Mouse (Mus musculus) liver, embryonic 15.5 days (tissue): ENCODE results near the gene Acsbg1. TPM values are rescaled to one million over a fixed set of nuclear protein-coding genes. Genes with fewer than 3 reads are reported as not detected.

ENCODE experiments used
- ATAC-seq: fragments of 200-750 bp; cut with Nextera tagmentation; 2 replicates; pipeline ENCODE4 v1.8.0; 2017; ENCODE audit warnings: moderate number of reproducible peaks, mild to moderate bottlenecking, moderate library complexity; ENCODE audit not compliant: insufficient read depth
- H3K27ac ChIP-seq: fragments of 300-500 bp; sonication (generic); replicated peaks from 2 replicates; pipeline ENCODE4 v1.5.1; 2015; ENCODE audit warnings: mild to moderate bottlenecking, inconsistent platforms
- H3K27me3 ChIP-seq: fragments of 300-500 bp; sonication (generic); 2 replicates; pipeline ENCODE4 v1.6.1; 2015; ENCODE audit warnings: mild to moderate bottlenecking, inconsistent platforms
- H3K36me3 ChIP-seq: fragments of 300-500 bp; sonication (generic); replicated peaks from 2 replicates; pipeline ENCODE4 v1.6.1; 2015; ENCODE audit warnings: moderate library complexity, mild to moderate bottlenecking, inconsistent platforms
- H3K4me1 ChIP-seq: fragments of 300-500 bp; sonication (generic); replicated peaks from 2 replicates; pipeline ENCODE4 v1.6.1; 2015; ENCODE audit warnings: inconsistent platforms
- H3K4me2 ChIP-seq: fragments of 300-500 bp; sonication (generic); 2 replicates; pipeline ENCODE4 v1.6.1; 2015; ENCODE audit warnings: moderate library complexity, mild to moderate bottlenecking, inconsistent platforms
- H3K4me3 ChIP-seq: fragments of 300-500 bp; sonication (generic); replicated peaks from 2 replicates; pipeline ENCODE4 v1.5.1; 2015; ENCODE audit warnings: mild to moderate bottlenecking, inconsistent platforms
- H3K9ac ChIP-seq: fragments of 300-500 bp; sonication (generic); 2 replicates; pipeline ENCODE4 v1.6.1; 2015; ENCODE audit warnings: moderate library complexity, mild to moderate bottlenecking, inconsistent platforms
- H3K9me3 ChIP-seq: fragments of 300-500 bp; sonication (generic); replicated peaks from 2 replicates; pipeline ENCODE4 v1.6.1; 2016; ENCODE audit warnings: inconsistent platforms
- WGBS: fragments of 180-500 bp; shearing (Covaris S2); methylation state at CpG from one replicate; pipeline ENCODE4 v1.1.7; 2015; ENCODE audit warnings: mixed read lengths; ENCODE audit not compliant: insufficient replicate concordance; 5-methylcytosine and 5-hydroxymethylcytosine counted together
- polyA plus RNA-seq: library from polyadenylated mRNA; unstranded; fragments of >200 nt; fragmentation: Nextera tagmentation; extraction: Ambion mirVana; gene quantifications from 2 replicates; pipeline ENCODE4 v1.2.1, GENCODE M21; 2015

The Acsbg1 gene
- polyA plus RNA-seq, 1 experiment from 2014 or later: 0.09 TPM

- H3K9ac ChIP-seq: no peak overlapping the region
- no peak overlapping the region for H3K27ac ChIP-seq
- no peaks in the 10 kb centered on the region for H3K27me3 ChIP-seq
- no peak overlapping the region for H3K4me3 ChIP-seq
- no peaks in the 10 kb centered on the region for H3K36me3 ChIP-seq
- no peak overlapping the region for H3K4me2 ChIP-seq
- H3K9me3 ChIP-seq: no peaks in the 10 kb centered on the region
- 62% methylated on average over 4 of the region's 4 CpGs for WGBS
- ATAC-seq: no peak
- H3K4me1 ChIP-seq: no peaks in the 10 kb centered on the region
These were observed 6.8 kb upstream of the Acsbg1 start for GRCm38 (mm10) chr9:54668455-54668854.

GRCm38 (mm10) chr9:54666116-54666515, 4.4 kb upstream of the Acsbg1 start:
- no peak for ATAC-seq

GRCm38 (mm10) chr9:54664358-54664757, 2.7 kb upstream of the Acsbg1 start:
- H3K27me3 ChIP-seq: no peaks in the 10 kb centered on the region
- ATAC-seq: no peak
- WGBS: 72% methylated on average over 9 of the region's 9 CpGs
- H3K27ac ChIP-seq: no peak overlapping the region
- H3K9ac ChIP-seq: no peak overlapping the region
- no peaks in the 10 kb centered on the region for H3K4me1 ChIP-seq
- H3K4me3 ChIP-seq: no peak overlapping the region
- H3K36me3 ChIP-seq: no peaks in the 10 kb centered on the region
- H3K9me3 ChIP-seq: no peaks in the 10 kb centered on the region
- H3K4me2 ChIP-seq: no peak overlapping the region

More at GRCm38 (mm10) chr9:54666116-54666515, 4.4 kb upstream of the Acsbg1 start:
- H3K4me2 ChIP-seq: no peak overlapping the region
- no peaks in the 10 kb centered on the region for H3K36me3 ChIP-seq
- WGBS: 81% methylated on average over 3 of the region's 3 CpGs
- no peak overlapping the region for H3K9ac ChIP-seq
- no peak overlapping the region for H3K27ac ChIP-seq
- H3K9me3 ChIP-seq: no peaks in the 10 kb centered on the region
- H3K27me3 ChIP-seq: no peaks in the 10 kb centered on the region
- no peak overlapping the region for H3K4me3 ChIP-seq
- H3K4me1 ChIP-seq: no peaks in the 10 kb centered on the region

GRCm38 (mm10) chr9:54658773-54659172, 2.9 kb downstream of the Acsbg1 start:
- H3K9ac ChIP-seq: no peak overlapping the region
- H3K4me2 ChIP-seq: no peak overlapping the region
- H3K4me1 ChIP-seq: no peaks in the 10 kb centered on the region
- ATAC-seq: no peak
- H3K4me3 ChIP-seq: no peak overlapping the region
- no peaks in the 10 kb centered on the region for H3K9me3 ChIP-seq
- no peak overlapping the region for H3K27ac ChIP-seq
- H3K36me3 ChIP-seq: no peaks in the 10 kb centered on the region
- H3K27me3 ChIP-seq: no peaks in the 10 kb centered on the region
- 49% methylated on average over 6 of the region's 6 CpGs for WGBS

GRCm38 (mm10) chr9:54656402-54656801, 5.3 kb downstream of the Acsbg1 start:
- Histone ChIP-seq H3K9ac (no peak overlapping the region), H3K36me3 (no peaks in the 10 kb centered on the region), H3K27ac (no peak overlapping the region), H3K4me2 (no peak overlapping the region), H3K9me3 (no peaks in the 10 kb centered on the region), H3K4me1 (no peaks in the 10 kb centered on the region), H3K27me3 (no peaks in the 10 kb centered on the region), H3K4me3 (no peak overlapping the region)
- ATAC-seq: no peak
- WGBS: 71% methylated on average over 6 of the region's 6 CpGs

- Histone ChIP-seq H3K4me2 (no peak overlapping the region), H3K4me3 (no peak overlapping the region), H3K9me3 (no peaks in the 10 kb centered on the region), H3K27ac (no peak overlapping the region), H3K9ac (no peak overlapping the region), H3K4me1 (no peaks in the 10 kb centered on the region), H3K36me3 (no peaks in the 10 kb centered on the region), H3K27me3 (no peaks in the 10 kb centered on the region)
- no peak for ATAC-seq
- 56% methylated on average over 2 of the region's 2 CpGs for WGBS
These were observed 5.8 kb downstream of the Acsbg1 start for GRCm38 (mm10) chr9:54655846-54656245.

GRCm38 (mm10) chr9:54652778-54653177, 8.9 kb downstream of the Acsbg1 start:
- H3K36me3 ChIP-seq: no peaks in the 10 kb centered on the region
- WGBS: 58% methylated on average over 2 of the region's 2 CpGs
- no peaks in the 10 kb centered on the region; the same call in 1 of the 2 replicates for H3K27me3 ChIP-seq
- no peak overlapping the region for H3K4me3 ChIP-seq
- no peak overlapping the region for H3K9ac ChIP-seq
- no peak overlapping the region for H3K4me2 ChIP-seq
- ATAC-seq: no peak
- no peak overlapping the region for H3K27ac ChIP-seq
- H3K9me3 ChIP-seq: no peaks in the 10 kb centered on the region
- no peaks in the 10 kb centered on the region for H3K4me1 ChIP-seq

GRCm38 (mm10) chr9:54649360-54649759, 12.3 kb downstream of the Acsbg1 start:
- Histone ChIP-seq H3K4me2 (no peak overlapping the region), H3K4me3 (no peak overlapping the region), H3K27me3 (no peaks in the 10 kb centered on the region; the same call in none of the 2 replicates), H3K27ac (no peak overlapping the region), H3K9me3 (no peaks in the 10 kb centered on the region), H3K9ac (no peak overlapping the region), H3K36me3 (no peaks in the 10 kb centered on the region), H3K4me1 (no peaks in the 10 kb centered on the region)
- 54% methylated on average over 1 of the region's 1 CpGs for WGBS
- no peak for ATAC-seq

GRCm38 (mm10) chr9:54647456-54647855, 14.2 kb downstream of the Acsbg1 start:
- H3K36me3 ChIP-seq: no peaks in the 10 kb centered on the region
- no peak overlapping the region for H3K27ac ChIP-seq
- WGBS: 47% methylated on average over 2 of the region's 2 CpGs
- no peaks in the 10 kb centered on the region for H3K4me1 ChIP-seq
- H3K27me3 ChIP-seq: no peaks in the 10 kb centered on the region; the same call in none of the 2 replicates
- H3K4me2 ChIP-seq: no peak overlapping the region
- H3K9me3 ChIP-seq: no peaks in the 10 kb centered on the region
- no peak for ATAC-seq
- no peak overlapping the region for H3K4me3 ChIP-seq
- H3K9ac ChIP-seq: no peak overlapping the region

GRCm38 (mm10) chr9:54646252-54646651, 15.4 kb downstream of the Acsbg1 start:
- no peaks in the 10 kb centered on the region; the same call in none of the 2 replicates for H3K27me3 ChIP-seq
- ATAC-seq: no peak
- no peak overlapping the region for H3K4me2 ChIP-seq
- no peaks in the 10 kb centered on the region for H3K36me3 ChIP-seq
- no peak overlapping the region for H3K27ac ChIP-seq
- no peak overlapping the region for H3K9ac ChIP-seq
- H3K4me3 ChIP-seq: no peak overlapping the region
- no peaks in the 10 kb centered on the region; the same call in 1 of the 2 replicates for H3K4me1 ChIP-seq
- H3K9me3 ChIP-seq: no peaks in the 10 kb centered on the region
- 51% methylated on average over 9 of the region's 9 CpGs for WGBS

GRCm38 (mm10) chr9:54645530-54645929, 16.1 kb downstream of the Acsbg1 start:
- Histone ChIP-seq H3K4me1 (no peaks in the 10 kb centered on the region; the same call in 1 of the 2 replicates), H3K9ac (no peak overlapping the region), H3K4me2 (no peak overlapping the region), H3K27ac (no peak overlapping the region), H3K36me3 (no peaks in the 10 kb centered on the region), H3K9me3 (no peaks in the 10 kb centered on the region), H3K4me3 (no peak overlapping the region), H3K27me3 (no peaks in the 10 kb centered on the region; the same call in none of the 2 replicates)
- WGBS: 52% methylated on average over 6 of the region's 6 CpGs
- no peak for ATAC-seq

GRCm38 (mm10) chr9:54643179-54643578, 18.5 kb downstream of the Acsbg1 start:
- Histone ChIP-seq H3K27ac (no peak overlapping the region), H3K4me3 (no peak overlapping the region), H3K9me3 (no peaks in the 10 kb centered on the region), H3K4me1 (no peaks in the 10 kb centered on the region; the same call in 1 of the 2 replicates), H3K36me3 (no peaks in the 10 kb centered on the region), H3K9ac (no peak overlapping the region), H3K27me3 (no peaks in the 10 kb centered on the region; the same call in none of the 2 replicates), H3K4me2 (no peak overlapping the region)
- ATAC-seq: no peak
- WGBS: 76% methylated on average over 7 of the region's 7 CpGs
